Mouse (Mus musculus) liver, postnatal 0 days (tissue): ENCODE measurements around the gene Hoxc11.

ENCODE experiments used
- CTCF ChIP-seq: sonication (generic); IDR thresholded peaks from 2 replicates; pipeline ENCODE4 v1.5.1; 2016; ENCODE audit warnings: antibody characterized with exemption, low read depth
- EP300 ChIP-seq: IDR thresholded peaks from 2 replicates; pipeline ENCODE4 v1.6.1; 2016; ENCODE audit warnings: antibody characterized with exemption, low read depth, mild to moderate bottlenecking

- TF ChIP-seq CTCF (no peak), EP300 (no peak)
Measured at GRCm38 (mm10) chr15:102983716-102984115, 29.5 kb downstream of the Hoxc11 start.
